Mouse (Mus musculus): ENCODE measurements at regions not wholly inside any gene's neighbourhood (a gene's known extent, or its start where the extent isn't known, plus 50 kb on each side); places are given as distances from the start of the nearest gene placed in this dataset.
"Not testable (repeated sequence)": the region's sequence is repeated elsewhere in the genome, so short reads cannot be mapped to it uniquely, and the experiment has no call there.

- DNase-seq (ENCODE audit: low spot score) = no peak
These were observed 288.6 kb upstream of the Arglu1 start for GRCm38 (mm10) chr8:8978969-8979368.

- DNase-seq (ENCODE audit: low spot score) = no peak
These were observed 283.4 kb upstream of the Arglu1 start for GRCm38 (mm10) chr8:8973769-8974168.

GRCm38 (mm10) chr8:8973334-8973733, 283.0 kb upstream of the Arglu1 start:
- no peak for DNase-seq (ENCODE audit: low spot score)

GRCm38 (mm10) chr8:8970776-8971175, 280.5 kb upstream of the Arglu1 start:
- no peak for DNase-seq (ENCODE audit: low spot score)

- DNase-seq (ENCODE audit: low spot score) = no peak
These were observed 280.0 kb upstream of the Arglu1 start for GRCm38 (mm10) chr8:8970346-8970745.

- DNase-seq (ENCODE audit: low spot score) = no peak
These were observed 279.0 kb upstream of the Arglu1 start for GRCm38 (mm10) chr8:8969112-8969950.

GRCm38 (mm10) chr8:8966658-8967048, 276.3 kb upstream of the Arglu1 start:
- DNase-seq (ENCODE audit: low spot score) = no peak

- DNase-seq (ENCODE audit: low spot score) = peak; percentile 76
These were observed 275.8 kb upstream of the Arglu1 start for GRCm38 (mm10) chr8:8965983-8966657.

- DNase-seq (ENCODE audit: low spot score) = no peak
These were observed 269.9 kb upstream of the Arglu1 start for GRCm38 (mm10) chr8:8960221-8960620.

GRCm38 (mm10) chr8:8959787-8960093, 269.4 kb upstream of the Arglu1 start:
- DNase-seq (ENCODE audit: low spot score) = no peak

GRCm38 (mm10) chr8:8959021-8959786, 268.9 kb upstream of the Arglu1 start:
- no peak for DNase-seq (ENCODE audit: low spot score)

GRCm38 (mm10) chr8:8958140-8958539, 267.8 kb upstream of the Arglu1 start:
- not testable (repeated sequence) for DNase-seq (ENCODE audit: low spot score)

GRCm38 (mm10) chr8:8952212-8952611, 261.9 kb upstream of the Arglu1 start:
- peak; percentile 38 for DNase-seq (ENCODE audit: low spot score)

GRCm38 (mm10) chr8:8951186-8951585, 260.9 kb upstream of the Arglu1 start:
- DNase-seq (ENCODE audit: low spot score) = no peak

GRCm38 (mm10) chr8:8947516-8948161, 257.3 kb upstream of the Arglu1 start:
- DNase-seq (ENCODE audit: low spot score) = peak; percentile 47

GRCm38 (mm10) chr8:8942991-8943390, 252.7 kb upstream of the Arglu1 start:
- no peak for DNase-seq (ENCODE audit: low spot score)

- no peak for DNase-seq (ENCODE audit: low spot score)
These were observed 250.6 kb upstream of the Arglu1 start for GRCm38 (mm10) chr8:8940899-8941298.

- DNase-seq (ENCODE audit: low spot score) = no peak
These were observed 248.2 kb upstream of the Arglu1 start for GRCm38 (mm10) chr8:8938536-8938935.

- no peak for DNase-seq (ENCODE audit: low spot score)
These were observed 242.1 kb upstream of the Arglu1 start for GRCm38 (mm10) chr8:8932466-8932865.

- no peak for DNase-seq (ENCODE audit: low spot score)
These were observed 241.4 kb upstream of the Arglu1 start for GRCm38 (mm10) chr8:8931746-8932145.

GRCm38 (mm10) chr8:8928074-8928862, 237.9 kb upstream of the Arglu1 start:
- no peak for DNase-seq (ENCODE audit: low spot score)

GRCm38 (mm10) chr8:8921446-8921845, 231.1 kb upstream of the Arglu1 start:
- DNase-seq (ENCODE audit: low spot score) = no peak
